Mouse (Mus musculus) lung, embryonic 16.5 days (tissue): ENCODE results near the gene Cfap45. TPM values are rescaled to one million over a fixed set of nuclear protein-coding genes. Genes with fewer than 3 reads are reported as not detected.

ENCODE experiments used
- ATAC-seq: fragments of 200-750 bp; cut with Nextera tagmentation; 2 replicates; pipeline ENCODE4 v1.8.0; 2017; ENCODE audit warnings: low read depth, mild to moderate bottlenecking, moderate library complexity
- H3K27ac ChIP-seq: fragments of 300-500 bp; sonication (generic); 2 replicates; pipeline ENCODE4 v1.5.1; 2014; ENCODE audit warnings: mild to moderate bottlenecking, control low read depth, low read length
- H3K27me3 ChIP-seq: fragments of 300-500 bp; sonication (generic); 2 replicates; pipeline ENCODE4 v1.6.1; 2014; ENCODE audit warnings: low read depth, low read length, mixed read lengths; ENCODE audit not compliant: control insufficient read depth, insufficient read depth
- H3K36me3 ChIP-seq: fragments of 300-500 bp; sonication (generic); 2 replicates; pipeline ENCODE4 v1.6.1; 2014; ENCODE audit warnings: low read length; ENCODE audit not compliant: control insufficient read depth, insufficient read depth
- H3K4me1 ChIP-seq: fragments of 300-500 bp; sonication (generic); replicated peaks from 2 replicates; pipeline ENCODE4 v1.6.1; 2014; ENCODE audit warnings: low read length, mixed read lengths; ENCODE audit not compliant: control insufficient read depth, insufficient read depth
- H3K4me2 ChIP-seq: fragments of 300-500 bp; sonication (generic); 2 replicates; pipeline ENCODE4 v1.6.1; 2014; ENCODE audit warnings: low read depth, low read length, control low read depth
- H3K4me3 ChIP-seq: fragments of 300-500 bp; sonication (generic); 2 replicates; pipeline ENCODE4 v1.5.1; 2014; ENCODE audit warnings: mild to moderate bottlenecking, low read length, control low read depth
- H3K9ac ChIP-seq: fragments of 300-500 bp; sonication (generic); 2 replicates; pipeline ENCODE4 v1.6.1; 2014; ENCODE audit warnings: low read length, control low read depth
- H3K9me3 ChIP-seq: fragments of 300-500 bp; sonication (generic); 2 replicates; pipeline ENCODE4 v1.6.1; 2016; ENCODE audit warnings: low read length; ENCODE audit not compliant: control insufficient read depth
- WGBS: fragments of 180-500 bp; shearing (Covaris S2); extraction: QIAGEN DNeasy Blood & Tissue Kit; methylation state at CpG from one replicate; pipeline ENCODE4 v1.1.7; 2014; 5-methylcytosine and 5-hydroxymethylcytosine counted together
- polyA plus RNA-seq: library from polyadenylated mRNA; unstranded; fragments of >200 nt; fragmentation: Nextera tagmentation; extraction: Ambion mirVana; gene quantifications from 2 replicates; pipeline ENCODE4 v1.2.1, GENCODE M21; 2015

Gene Cfap45
- polyA plus RNA-seq, 1 experiment from 2014 or later, result 15.4 TPM

DNA sequence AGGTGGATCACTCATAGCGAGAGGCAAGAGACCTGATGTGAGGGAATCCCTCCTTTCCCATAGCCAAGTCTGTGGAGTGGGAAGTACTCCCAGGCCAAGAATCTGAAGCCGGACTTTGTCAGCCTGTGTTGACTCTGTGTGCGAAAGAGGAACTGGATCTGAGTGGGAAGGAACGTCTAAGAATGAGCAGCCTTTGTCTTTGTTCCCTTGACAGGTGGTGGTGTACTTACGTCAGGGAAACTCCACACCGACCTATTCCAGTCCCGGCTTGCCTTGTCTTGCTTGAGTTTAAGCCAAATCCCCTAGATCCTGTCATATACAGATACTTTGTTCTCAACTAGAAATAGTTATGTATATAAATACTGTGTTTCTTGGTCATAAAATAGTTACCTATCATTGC is 1.9 kb downstream of the Cfap45 start:
- ATAC-seq, result no peak
- WGBS, result 45% methylated on average over 7 of the region's 7 CpGs

DNA sequence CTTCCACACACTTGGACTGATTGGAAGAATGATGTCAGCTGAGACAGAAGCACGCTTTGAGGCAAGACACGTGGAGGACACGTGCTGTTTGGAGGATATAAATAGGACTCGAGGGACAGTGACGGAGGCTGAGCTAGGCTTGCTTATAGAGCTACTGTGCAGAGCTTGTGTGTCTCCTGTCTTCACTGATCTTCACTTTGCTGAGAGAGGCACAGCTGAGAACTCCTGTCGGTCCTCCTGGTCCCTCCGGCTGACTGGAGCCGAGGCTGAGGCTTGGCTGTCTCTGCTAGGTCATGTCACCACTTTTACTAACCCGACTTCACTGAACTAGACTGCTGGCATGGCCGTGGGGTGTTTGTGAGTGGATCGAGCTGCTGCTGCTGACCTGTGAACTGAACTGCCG is 3.1 kb downstream of the Cfap45 start:
- no peak overlapping the region for H3K4me3 ChIP-seq
- no peaks in the 10 kb centered on the region for H3K36me3 ChIP-seq
- ATAC-seq, result peak; percentile 61
- peaks cover 66% of the 10 kb centered on the region for H3K4me1 ChIP-seq
- H3K9me3 ChIP-seq, result no peaks in the 10 kb centered on the region
- H3K9ac ChIP-seq, result no peak overlapping the region
- WGBS, result 29% methylated on average over 12 of the region's 12 CpGs
- H3K27ac ChIP-seq, result peak overlapping the region; percentile 82
- H3K27me3 ChIP-seq, result no peaks in the 10 kb centered on the region
- H3K4me2 ChIP-seq, result no peak overlapping the region

More for the DNA sequence above, 1.9 kb downstream of the Cfap45 start:
- Histone ChIP-seq H3K27ac (peak overlapping the region; percentile 43), H3K27me3 (no peaks in the 10 kb centered on the region), H3K9me3 (peaks cover 4% of the 10 kb centered on the region), H3K4me2 (peak overlapping the region; percentile 8; the same call in 1 of the 2 replicates), H3K9ac (0 out of 2 replicates have a peak overlapping the region, but pooled peaks have one; percentile 15), H3K36me3 (no peaks in the 10 kb centered on the region), H3K4me3 (no peak overlapping the region), H3K4me1 (peaks cover 66% of the 10 kb centered on the region)

DNA sequence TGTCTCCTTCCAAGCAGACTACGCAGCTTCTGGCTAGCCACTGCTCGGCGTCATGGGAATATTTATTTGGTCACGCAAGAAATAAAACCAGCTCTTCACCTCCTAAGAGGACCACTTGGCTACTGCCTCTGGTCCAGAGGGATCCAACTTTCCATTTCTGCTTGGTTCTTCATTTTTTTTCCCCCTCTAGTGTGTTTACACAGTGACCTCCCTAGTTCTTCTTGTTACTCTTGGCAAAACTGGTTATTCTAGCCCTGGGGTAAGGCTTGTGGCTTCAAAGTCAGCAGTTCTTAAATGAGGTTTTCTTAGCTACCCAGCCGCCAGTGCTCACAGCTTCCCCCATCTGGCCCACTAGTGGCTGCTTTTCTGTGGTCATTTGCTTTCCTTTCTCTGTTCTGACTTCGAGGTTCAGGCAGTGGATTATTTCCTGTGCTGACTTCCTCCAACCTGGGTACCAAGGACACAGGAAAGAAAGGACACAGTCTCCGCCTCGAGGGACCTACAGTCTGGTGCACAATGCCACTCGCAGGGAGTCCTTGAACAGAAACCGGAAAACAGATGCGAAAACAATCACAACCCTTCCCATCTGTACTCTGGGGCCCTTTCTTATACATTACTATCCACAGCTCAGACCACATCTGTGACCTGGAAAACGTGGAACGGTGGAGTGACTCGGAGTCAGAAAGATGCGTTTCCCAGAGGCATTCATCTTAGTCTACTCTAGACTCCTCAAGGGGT is 4.6 kb downstream of the Cfap45 start:
- peak overlapping the region; percentile 95 for H3K27ac ChIP-seq
- WGBS, result 26% methylated on average over 15 of the region's 15 CpGs
- peaks cover 58% of the 10 kb centered on the region for H3K4me1 ChIP-seq
- no peaks in the 10 kb centered on the region for H3K27me3 ChIP-seq
- peak overlapping the region; percentile 9; the same call in 1 of the 2 replicates for H3K4me3 ChIP-seq
- H3K9ac ChIP-seq, result peak overlapping the region; percentile 49
- peak; percentile 58 for ATAC-seq
- H3K9me3 ChIP-seq, result no peaks in the 10 kb centered on the region
- H3K36me3 ChIP-seq, result no peaks in the 10 kb centered on the region
- H3K4me2 ChIP-seq, result peak overlapping the region; percentile 33

DNA sequence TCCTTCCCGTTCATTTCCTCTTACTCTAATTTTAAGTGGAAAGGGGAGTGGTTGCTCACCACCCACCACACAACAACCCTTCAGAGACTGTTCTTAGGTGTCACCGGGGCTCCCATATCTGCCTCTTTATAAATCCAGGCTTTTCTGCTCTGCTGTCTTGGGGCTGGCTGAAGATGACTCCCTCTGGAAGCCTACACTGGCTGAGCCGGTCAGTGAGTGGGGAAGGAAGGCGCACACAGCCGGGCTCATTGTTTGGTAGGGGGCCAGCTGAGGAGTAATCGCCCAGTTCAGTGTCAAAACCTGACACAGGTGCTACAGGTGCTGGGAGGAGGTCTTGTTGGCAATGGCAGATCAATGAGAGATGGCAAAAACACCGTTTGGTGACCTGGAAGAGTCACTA is 5.4 kb downstream of the Cfap45 start:
- H3K4me2 ChIP-seq, result peak overlapping the region; percentile 33
- no peaks in the 10 kb centered on the region for H3K27me3 ChIP-seq
- ATAC-seq, result no peak
- no peaks in the 10 kb centered on the region for H3K36me3 ChIP-seq
- peak overlapping the region; percentile 19 for H3K4me3 ChIP-seq
- peak overlapping the region; percentile 95 for H3K27ac ChIP-seq
- H3K4me1 ChIP-seq, result peaks cover 55% of the 10 kb centered on the region
- peak overlapping the region; percentile 49 for H3K9ac ChIP-seq
- WGBS, result 44% methylated on average over 7 of the region's 7 CpGs
- no peaks in the 10 kb centered on the region for H3K9me3 ChIP-seq

DNA sequence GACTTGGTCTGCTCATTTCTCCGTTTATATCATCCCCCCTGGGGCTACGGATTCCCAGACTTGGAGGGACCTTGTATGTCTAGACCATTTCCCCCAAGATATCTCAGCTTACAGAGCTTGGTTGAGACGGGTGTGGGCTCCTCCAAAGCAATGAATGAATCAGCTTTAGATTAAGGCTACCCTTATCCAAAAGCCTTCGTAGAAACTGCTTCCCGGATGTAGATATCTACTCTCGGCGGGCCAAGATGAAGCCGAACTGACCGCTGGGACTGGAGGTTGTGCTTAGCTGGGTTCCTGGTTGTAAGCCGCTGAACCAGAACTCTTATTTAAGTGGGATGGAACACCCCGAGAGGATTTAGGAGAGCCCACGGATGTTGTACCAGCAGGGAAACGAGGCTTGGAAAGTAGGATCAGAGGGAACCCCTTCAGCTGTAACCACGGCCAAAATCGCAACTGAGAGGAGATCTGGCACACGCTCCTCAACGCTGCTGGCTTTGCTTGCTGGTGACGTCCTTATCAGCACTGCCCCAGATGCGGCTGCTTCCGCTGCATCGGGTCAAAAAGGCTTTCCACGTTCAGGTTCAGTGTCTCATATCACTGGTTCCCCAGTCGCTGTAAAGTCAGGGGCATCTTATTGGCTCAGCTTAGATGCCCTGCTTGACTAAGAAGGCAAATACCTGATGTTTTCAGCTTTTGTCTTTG is 5.9 kb downstream of the Cfap45 start:
- no peaks in the 10 kb centered on the region for H3K9me3 ChIP-seq
- H3K27me3 ChIP-seq, result no peaks in the 10 kb centered on the region
- peak overlapping the region; percentile 49 for H3K9ac ChIP-seq
- no peak for ATAC-seq
- H3K36me3 ChIP-seq, result no peaks in the 10 kb centered on the region
- H3K27ac ChIP-seq, result peak overlapping the region; percentile 95
- peaks cover 52% of the 10 kb centered on the region for H3K4me1 ChIP-seq
- H3K4me2 ChIP-seq, result peak overlapping the region; percentile 33
- 43% methylated on average over 23 of the region's 23 CpGs for WGBS
- peak overlapping the region; percentile 19 for H3K4me3 ChIP-seq

DNA sequence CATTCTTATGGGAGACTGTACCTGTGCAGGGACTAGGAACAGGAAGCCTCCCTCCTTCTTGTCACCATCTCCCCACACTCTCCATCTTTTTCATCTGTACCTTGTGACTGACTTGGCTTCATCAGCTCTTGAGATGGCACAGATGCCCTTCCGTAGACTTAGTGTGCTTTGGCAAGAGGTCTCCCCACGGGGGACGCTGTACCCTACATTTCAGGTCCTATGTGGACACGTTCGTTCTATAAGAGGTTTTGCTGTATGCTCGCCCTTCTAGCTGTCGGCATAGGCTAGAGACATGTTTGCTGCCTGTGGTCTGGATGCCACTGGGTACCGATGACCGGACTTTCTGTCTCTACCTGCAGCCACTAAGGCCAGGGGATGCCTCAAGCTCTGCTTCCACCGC is 6.8 kb downstream of the Cfap45 start:
- no peaks in the 10 kb centered on the region for H3K9me3 ChIP-seq
- no peak overlapping the region for H3K4me3 ChIP-seq
- no peak overlapping the region; the same call in 1 of the 2 replicates for H3K27ac ChIP-seq
- WGBS, result 92% methylated on average over 10 of the region's 10 CpGs
- H3K4me2 ChIP-seq, result no peak overlapping the region; the same call in 1 of the 2 replicates
- H3K4me1 ChIP-seq, result peaks cover 48% of the 10 kb centered on the region
- no peak overlapping the region for H3K9ac ChIP-seq
- H3K36me3 ChIP-seq, result no peaks in the 10 kb centered on the region
- no peaks in the 10 kb centered on the region for H3K27me3 ChIP-seq
- no peak for ATAC-seq

DNA sequence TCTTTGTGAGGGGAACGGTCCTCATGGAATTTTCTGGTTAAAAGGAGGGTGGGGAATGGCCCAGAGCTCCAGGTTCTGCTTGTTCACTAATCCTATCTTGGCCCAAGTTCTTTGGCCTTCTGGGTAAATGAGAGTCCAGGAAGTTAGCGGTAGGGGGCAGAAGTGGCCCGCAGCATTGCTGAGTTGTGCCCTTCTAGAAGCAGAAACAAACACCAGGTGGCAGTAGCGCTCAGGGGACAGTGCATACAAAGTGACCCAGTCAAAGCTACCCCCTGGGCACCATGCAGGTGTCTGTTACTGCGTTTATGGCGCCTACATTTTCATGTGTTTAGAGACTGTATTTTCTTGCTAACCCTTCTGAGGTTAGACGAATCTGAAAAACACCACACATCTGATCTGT is 8.1 kb downstream of the Cfap45 start:
- WGBS, result 9% methylated on average over 7 of the region's 7 CpGs
- Histone ChIP-seq H3K9ac (no peak overlapping the region), H3K4me3 (no peak overlapping the region), H3K27ac (no peak overlapping the region), H3K9me3 (no peaks in the 10 kb centered on the region), H3K4me1 (peaks cover 45% of the 10 kb centered on the region), H3K36me3 (no peaks in the 10 kb centered on the region), H3K27me3 (no peaks in the 10 kb centered on the region), H3K4me2 (no peak overlapping the region)
- ATAC-seq, result peak; percentile 48

DNA sequence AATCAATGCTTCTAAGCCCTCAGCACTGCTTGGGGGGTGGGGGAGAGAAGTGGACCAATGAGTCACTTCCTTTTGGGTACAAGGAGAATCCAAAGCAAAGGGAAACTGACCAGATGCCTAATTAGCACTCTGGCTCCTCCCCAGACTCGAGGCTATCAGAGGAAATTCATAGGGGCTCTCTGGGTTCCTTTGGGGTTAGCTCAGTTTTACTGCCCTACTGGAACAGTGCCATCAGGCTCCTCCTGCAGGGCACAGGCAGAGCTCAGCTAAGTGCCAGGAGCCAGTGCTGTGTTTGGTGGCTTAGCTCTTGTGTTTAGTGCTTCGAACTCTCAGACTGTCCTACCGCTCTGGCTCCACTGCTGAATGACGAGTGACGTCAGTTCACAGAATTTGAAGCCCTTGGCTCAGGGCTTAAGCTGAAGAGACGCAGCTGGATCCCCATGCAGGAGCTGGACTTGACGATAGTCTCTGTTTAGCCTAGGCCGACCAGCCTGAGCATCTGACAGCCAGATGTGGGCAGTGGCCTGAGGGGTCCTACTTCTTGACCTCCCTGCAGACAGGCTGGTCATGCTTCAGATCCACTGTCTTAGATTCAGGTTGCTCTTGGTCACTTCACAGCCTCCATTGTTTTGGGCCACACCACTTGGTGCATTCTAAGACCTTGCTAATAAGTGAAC is 10.1 kb downstream of the Cfap45 start:
- ATAC-seq, result peak; percentile 37
- 24% methylated on average over 8 of the region's 8 CpGs for WGBS
- H3K4me2 ChIP-seq, result no peak overlapping the region
- H3K4me1 ChIP-seq, result peaks cover 31% of the 10 kb centered on the region
- no peaks in the 10 kb centered on the region for H3K27me3 ChIP-seq
- H3K9ac ChIP-seq, result no peak overlapping the region
- H3K36me3 ChIP-seq, result no peaks in the 10 kb centered on the region
- H3K4me3 ChIP-seq, result no peak overlapping the region
- H3K9me3 ChIP-seq, result no peaks in the 10 kb centered on the region
- no peak overlapping the region for H3K27ac ChIP-seq

DNA sequence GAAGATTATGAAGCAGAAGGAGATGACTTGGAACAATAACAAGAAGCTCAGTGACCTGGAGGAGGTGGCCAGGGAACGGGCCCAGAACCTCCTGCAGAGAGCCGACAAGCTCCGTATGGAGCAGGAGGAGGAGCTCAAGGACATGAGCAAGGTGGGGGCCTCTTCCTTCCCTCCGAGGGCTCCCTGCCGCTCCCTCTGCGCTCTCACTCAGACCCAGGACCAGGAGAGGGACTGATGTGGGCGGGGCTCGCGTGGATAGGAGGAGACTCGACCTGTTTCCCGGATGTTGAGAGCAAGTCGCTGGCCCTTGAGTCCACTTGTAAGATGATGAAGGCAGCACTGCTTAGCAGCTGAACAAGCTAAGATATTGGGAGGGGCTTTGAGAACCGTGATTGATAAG is 11.9 kb downstream of the Cfap45 start:
- peak; percentile 69 for ATAC-seq
- Histone ChIP-seq H3K4me2 (peak overlapping the region; percentile 55), H3K27ac (peak overlapping the region; percentile 36; the same call in 1 of the 2 replicates), H3K4me1 (peaks cover 14% of the 10 kb centered on the region), H3K9me3 (no peaks in the 10 kb centered on the region), H3K4me3 (peak overlapping the region; percentile 24), H3K27me3 (no peaks in the 10 kb centered on the region), H3K36me3 (no peaks in the 10 kb centered on the region), H3K9ac (peak overlapping the region; percentile 46)
- WGBS, result under 1% methylated on average over 12 of the region's 13 CpGs
